Mouse (Mus musculus) retina, postnatal 1 day (tissue): Measurements from ENCODE around the gene Lmf1.

Experiments
- DNase-seq: peaks from one replicate; pipeline ENCODE4 v3.0.0-alpha.2; 2012

The Lmf1 gene

DNA sequence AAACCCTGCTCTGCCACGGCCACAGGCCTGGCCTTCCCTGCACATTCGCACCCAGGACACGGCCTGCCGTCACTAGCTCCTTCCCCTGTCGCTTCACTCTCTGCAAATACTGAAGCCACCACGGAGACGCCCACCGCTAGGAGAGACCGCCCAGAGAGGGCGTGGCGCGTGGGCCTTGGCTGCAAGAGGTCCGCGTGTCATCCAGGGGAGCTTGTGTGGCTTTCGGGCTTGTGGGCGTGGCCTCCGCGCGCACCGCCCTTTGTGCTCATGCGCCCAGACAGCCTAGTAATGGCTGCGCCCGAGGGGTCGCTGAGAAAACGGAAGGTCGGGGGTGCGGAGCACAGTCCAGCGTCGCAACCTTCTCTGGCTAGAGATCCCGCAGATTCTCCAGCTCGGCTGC lies at the start of gene Lmf1:
Gene Lmf1 (plus strand): TSS at position 166 of the 400 bp plus-strand sequence.
- peak; percentile 98 for DNase-seq

DNA sequence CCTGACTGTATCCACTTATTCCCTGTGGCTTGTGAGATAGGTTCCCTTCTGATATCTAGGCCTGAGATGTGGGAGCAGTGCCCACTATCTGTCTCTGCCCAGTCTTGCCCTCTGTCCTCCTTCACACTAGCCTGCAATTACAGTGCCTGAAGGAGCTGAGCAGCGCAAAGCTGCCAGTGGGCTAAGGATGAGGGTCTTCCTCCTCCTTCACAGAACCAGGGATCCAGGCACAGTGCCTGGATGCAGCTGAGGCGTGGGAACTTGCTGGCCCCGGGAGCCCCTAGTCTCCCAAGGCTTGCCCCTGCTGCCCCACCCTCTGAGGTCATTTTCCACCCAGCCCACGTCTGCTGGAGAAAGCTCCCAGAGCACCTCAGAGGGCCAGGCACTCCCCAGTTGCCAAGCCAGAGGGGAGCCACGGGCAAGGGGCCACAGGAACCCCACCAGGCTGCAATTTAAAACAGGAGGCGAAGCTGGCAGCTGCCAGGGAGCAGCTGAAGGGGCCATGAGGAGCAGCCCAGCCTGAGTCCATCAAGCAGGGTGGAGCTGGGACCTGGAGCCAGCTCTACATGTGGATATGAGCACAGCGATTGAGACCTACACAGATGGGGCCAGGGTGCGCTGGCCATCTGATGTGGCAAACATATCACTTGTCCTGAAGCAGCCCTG lies 48.4 kb upstream of the Lmf1 start:
- DNase-seq, result no peak

- DNase-seq, result peak; percentile 86
Measured at GRCm38 (mm10) chr17:25538945-25539875, 39.7 kb upstream of the Lmf1 start.

DNA sequence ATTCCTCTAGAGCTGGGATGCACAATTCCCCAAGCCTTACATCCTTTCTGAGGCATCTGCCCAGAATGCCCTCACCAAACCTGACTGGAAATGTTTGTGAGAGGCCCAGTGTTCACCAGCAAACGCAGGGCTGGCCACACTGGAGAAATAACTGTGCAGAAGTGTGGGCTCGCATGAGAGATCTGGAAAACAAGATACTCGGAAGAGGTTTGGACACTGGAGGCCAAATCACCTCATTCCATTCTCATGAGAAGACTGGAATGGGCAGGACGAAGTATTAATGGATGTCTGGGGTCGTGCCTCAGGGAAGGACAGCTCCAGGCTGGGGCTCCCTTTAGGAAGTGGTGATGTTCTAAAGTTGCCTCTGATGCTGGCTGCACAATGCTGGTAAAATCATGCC lies 38.2 kb upstream of the Lmf1 start:
- DNase-seq, result no peak

DNA sequence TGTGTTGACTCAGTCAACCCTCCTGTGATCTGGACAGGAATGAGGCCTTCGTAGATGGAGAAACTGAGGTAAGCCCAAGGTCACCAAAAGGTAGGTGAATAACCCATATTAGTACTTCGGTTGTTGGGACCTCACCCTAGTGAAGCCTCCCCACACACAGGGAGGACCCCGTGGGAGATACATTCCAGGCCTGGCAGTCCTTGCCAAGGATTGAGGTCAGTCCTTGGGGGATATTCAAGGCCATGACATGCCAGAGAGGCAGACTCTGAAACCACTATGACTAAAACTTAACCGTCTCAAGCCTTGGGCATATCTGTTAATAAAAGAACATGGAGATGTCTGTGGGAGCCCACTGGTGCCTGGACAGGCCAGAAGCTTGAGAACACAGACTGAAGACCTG lies 37.1 kb upstream of the Lmf1 start:
- no peak for DNase-seq

DNA sequence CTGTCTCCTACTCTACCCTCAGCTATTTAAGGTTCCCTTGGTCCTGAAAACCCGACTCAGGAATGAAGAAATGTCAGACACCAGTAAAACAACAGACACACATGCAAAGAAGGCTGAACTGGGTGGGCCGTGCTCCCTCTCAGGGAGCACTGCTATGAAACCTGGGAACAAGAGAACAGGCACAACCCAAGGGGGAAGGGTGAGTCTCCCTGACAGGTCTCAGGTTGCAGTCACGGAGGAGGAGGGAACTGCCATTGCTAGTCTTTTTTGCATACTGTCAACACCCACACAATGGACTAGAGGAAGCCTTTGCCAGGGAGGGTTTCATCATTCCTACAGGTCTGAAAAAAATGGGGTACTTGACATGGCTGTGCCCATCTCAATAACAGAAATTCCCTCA lies 31.9 kb upstream of the Lmf1 start:
- no peak for DNase-seq

GRCm38 (mm10) chr17:25550020-25550419 lies 28.9 kb upstream of the Lmf1 start:
- DNase-seq, result no peak

GRCm38 (mm10) chr17:25551313-25551712 lies 27.6 kb upstream of the Lmf1 start:
- DNase-seq, result no peak

DNA sequence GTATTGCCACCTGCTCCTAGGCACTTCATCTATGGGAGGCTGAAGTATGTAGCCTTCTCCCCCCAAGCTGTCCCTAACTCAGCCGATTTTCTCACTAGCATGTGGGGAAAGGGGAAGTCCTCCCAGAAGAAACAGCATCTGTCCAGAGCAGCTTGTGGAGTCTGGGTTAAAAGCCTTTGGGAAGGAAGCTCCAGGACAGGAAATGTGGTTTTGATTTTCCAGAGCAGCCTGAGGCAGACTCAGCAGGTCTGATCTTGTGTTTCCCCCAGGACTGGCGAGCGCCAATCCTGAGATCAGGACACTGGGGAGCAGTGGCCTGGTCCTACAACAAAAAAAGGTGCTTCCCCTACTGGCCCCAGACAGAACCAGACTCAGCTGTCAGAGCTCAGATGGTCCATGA lies 23.7 kb upstream of the Lmf1 start:
- DNase-seq, result no peak

DNA sequence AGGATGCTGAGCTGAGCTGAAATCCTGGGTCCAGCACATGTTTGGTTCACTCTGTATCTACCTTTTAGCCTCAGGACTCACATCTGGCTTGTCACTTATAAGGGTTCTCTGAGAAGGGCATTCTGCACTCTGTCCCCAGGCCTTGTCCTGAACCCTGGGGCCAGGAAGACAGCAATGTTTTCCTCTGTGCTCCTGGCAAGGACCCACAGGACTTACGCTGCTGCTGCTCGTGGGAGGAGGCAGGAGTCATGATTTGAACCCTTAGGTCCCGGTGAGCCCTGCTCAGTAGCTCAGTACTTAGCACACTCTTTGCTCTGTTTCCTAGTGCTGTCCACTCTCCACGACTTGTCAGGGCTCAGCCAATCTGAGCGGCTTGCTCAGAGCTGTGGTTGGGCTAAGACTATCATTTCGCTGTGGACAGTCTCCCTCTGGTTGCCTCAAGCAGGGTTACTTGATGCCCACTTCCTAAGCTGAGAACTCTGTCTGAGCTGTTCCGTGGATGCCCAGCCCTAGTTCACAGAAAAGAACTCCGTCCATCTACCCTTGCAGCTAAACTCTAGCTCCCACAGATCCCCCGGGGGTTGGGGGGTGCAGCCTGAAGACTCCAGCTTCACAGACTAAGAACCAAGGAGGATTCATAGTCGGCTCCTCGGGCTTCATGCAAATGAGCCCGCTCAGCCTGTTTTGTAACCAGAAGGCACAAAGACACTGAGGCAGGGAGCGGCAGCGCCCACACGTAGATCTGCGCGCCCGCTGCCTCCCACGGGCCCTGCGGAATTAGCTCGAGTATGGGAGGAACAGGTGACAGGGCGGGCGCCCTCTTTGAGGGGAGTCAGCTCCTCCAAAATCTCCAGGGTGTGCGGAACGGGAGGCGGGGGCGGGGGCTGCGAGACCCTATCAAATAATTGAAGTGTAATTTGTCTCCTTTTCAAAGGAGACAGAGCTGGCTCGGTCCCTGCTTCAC lies 22.9 kb upstream of the Lmf1 start:
- peak; percentile 49 for DNase-seq

DNA sequence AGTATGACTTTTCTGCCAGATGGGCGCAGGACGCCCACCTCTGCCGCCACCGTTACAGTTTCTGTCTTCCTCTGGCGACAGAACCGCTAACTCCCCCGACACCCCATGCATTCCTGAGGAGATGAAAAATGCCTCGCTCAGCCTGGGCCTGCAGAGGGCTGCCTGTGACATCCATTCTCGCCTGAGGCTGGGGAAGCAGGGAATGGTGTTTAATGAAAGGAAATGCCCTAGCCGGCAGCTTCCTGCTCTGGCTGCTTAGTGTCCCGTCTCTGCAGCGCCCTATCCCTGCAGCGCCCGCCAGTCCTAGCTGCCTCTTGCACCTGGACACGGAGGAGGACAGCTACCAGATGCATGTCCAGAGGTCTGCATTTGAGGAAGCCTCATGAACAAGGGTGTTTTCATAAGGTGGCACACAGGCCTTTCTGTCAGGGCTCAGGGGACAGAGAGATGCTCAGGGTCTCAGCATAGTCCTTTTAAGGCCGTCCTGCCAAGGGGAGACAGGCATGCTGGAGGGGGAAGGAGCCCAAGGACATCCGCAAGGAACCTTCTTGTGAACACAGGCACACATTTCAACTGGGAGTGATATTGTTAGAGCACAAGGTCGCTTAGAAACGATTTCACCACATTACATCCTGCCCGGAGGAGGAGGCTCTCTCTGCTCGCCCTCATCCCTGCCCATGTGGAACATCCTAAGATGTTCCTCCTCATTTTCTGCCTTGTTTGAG lies 22.1 kb upstream of the Lmf1 start:
- DNase-seq, result peak; percentile 65

- peak; percentile 64 for DNase-seq
Measured at GRCm38 (mm10) chr17:25559634-25560033, 19.3 kb upstream of the Lmf1 start.

DNA sequence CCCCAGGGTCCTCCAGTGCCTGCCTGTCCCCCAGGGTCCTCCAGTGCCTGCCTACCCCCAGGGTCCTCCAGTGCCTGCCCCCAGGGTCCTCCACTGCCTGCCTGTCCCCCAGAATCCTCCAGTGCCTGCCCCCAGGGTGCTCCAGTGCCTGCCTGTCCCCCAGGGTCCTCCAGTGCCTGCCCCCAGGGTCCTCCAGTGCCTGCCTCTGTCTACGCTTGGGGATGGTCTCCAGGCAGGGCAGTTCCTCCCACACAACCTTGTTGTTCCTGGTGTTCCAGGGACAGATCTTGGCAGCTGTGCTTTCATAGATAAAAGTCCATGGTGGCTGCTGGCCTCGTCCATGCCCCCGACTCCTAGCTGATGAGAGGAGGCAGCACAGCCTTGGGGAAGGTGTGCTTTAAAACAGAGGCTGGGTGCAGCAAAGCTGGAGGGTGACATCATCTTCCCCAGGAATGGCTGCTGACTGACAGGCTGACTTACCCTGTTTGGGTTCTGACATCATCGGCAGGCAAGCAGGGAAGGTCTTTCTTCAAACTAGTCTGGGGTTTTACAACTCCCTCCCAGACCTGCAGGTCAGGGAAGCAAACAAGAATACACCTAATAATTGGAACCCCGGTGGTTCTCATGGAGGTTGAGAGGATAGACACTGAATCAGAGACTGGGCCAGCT lies 18.2 kb upstream of the Lmf1 start:
- peak; percentile 59 for DNase-seq

GRCm38 (mm10) chr17:25561223-25562028 lies 17.5 kb upstream of the Lmf1 start:
- DNase-seq, result peak; percentile 97

DNA sequence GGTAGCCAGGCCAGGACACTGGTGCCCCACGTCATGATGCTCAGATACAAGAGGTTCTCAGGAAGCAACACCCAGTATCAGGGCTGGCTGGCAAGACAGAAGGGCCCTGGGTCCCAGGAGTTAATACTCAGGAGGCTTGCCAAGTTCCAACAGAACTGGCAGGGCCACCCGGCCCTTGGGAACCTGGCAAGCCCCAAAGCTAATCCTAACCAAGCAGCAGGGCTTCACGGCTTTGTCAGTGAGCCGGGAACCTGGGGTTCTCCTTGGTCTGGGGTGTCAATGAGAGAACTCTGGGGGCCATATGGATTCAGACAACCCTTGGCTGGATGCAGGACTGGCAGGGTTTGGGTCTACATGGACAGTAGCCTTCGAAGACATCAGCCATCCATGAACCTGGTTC lies 14.4 kb upstream of the Lmf1 start:
- DNase-seq, result no peak

DNA sequence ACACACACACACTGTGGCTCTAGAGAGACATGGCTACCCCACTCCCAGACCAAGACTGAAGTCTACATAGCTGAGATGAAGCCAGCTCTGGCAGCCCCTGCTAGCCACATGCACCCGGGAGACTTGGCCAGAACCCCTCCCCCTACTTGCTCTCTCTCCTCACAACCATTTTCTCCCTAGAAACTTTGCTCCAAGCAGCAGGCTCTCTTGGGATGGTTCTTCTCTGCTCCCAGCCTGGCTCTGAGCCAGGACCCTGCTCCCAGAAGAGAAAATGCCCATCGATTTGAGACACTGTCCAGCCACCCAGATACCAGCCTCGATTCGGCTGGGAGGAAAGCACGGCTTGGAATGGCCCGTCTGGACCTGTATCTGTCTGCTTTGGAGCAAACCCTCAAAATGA lies 13.6 kb upstream of the Lmf1 start:
- peak; percentile 59 for DNase-seq

GRCm38 (mm10) chr17:25565860-25566600 lies 12.9 kb upstream of the Lmf1 start:
- no peak for DNase-seq

DNA sequence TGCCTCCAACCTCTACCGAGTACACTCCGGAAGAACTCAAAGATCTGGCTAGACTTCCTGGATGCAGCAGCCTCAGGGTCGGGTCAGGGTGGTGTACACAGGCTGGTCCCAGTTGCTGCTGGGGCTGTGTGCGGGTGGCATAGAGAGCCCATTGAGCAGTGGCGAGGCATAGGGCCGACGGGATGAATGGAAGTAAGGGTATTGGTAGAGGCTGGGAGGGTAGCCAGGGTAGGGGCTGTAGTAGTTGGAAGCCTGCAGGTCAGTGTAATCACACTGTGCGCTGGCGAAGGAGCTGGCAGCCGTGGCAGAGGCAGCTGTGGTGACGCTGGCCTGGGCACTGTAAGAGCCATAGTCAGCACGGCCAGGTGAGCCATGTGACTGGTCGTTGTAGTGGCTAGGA lies 11.6 kb upstream of the Lmf1 start:
- DNase-seq, result no peak

DNA sequence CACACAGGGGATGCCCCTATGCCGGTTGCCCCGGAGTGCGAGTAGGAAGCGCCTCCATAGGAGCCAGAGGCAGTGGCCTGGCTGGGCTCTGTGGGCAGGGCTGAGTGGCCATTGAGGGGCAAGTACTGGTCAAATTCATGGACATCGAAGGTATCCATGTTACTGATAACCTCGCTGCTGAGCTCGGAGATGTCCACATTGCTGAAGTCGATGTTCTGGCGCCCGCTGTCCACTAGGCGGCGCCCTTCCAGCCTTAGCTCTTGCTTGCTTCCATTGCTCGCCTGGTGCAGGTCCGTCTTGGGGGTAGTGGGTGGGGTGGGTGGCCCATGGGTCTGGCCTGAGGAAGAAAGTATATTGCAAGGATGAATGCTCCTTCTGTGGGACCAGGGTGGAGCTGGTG lies 11.1 kb upstream of the Lmf1 start:
- peak; percentile 88 for DNase-seq

GRCm38 (mm10) chr17:25568206-25568605 lies 10.7 kb upstream of the Lmf1 start:
- no peak for DNase-seq
